Mouse (Mus musculus): Measurements from ENCODE around the gene Fbxl19. TPM values are rescaled to one million over a fixed set of nuclear protein-coding genes. Genes with fewer than 3 reads are reported as not detected.

The Fbxl19 gene
- polyA plus RNA-seq, 1 experiment from 2014 or later = 8.0 TPM

- WGBS = 3% methylated on average over 55 of the region's 66 CpGs
- peaks cover 14% of the 10 kb centered on the region for H3K4me1 ChIP-seq (replicated peaks; ENCODE audit: control insufficient read depth, insufficient read depth, low read length)
Observed at GRCm38 (mm10) chr7:127777474-127778266, 33.3 kb downstream of the Fbxl19 start.

GRCm38 (mm10) chr7:127778350-127778749 lies 34.0 kb downstream of the Fbxl19 start:
- Histone ChIP-seq H3K4me1 (replicated peaks; ENCODE audit: control insufficient read depth, insufficient read depth, low read length) (peaks cover 14% of the 10 kb centered on the region), H3K36me3 (ENCODE audit: control insufficient read depth, insufficient read depth) (peaks cover 16% of the 10 kb centered on the region), H3K9ac (replicated peaks; ENCODE audit: low read depth, low read length) (peak overlapping the region; percentile 82; the same call in 1 of the 2 replicates), H3K27ac (ENCODE audit: low read length) (no peak overlapping the region), H3K9me3 (ENCODE audit: control insufficient read depth, low read length) (no peaks in the 10 kb centered on the region), H3K4me3 (replicated peaks; ENCODE audit: low read length) (peak overlapping the region; percentile 84), H3K27me3 (replicated peaks; ENCODE audit: control insufficient read depth, insufficient read depth, low read length) (no peaks in the 10 kb centered on the region), H3K4me2 (ENCODE audit: low read length) (peak overlapping the region; percentile 89)
- no peak for ATAC-seq
- WGBS = 84% methylated on average over 4 of the region's 4 CpGs

More at GRCm38 (mm10) chr7:127777474-127778266, 33.3 kb downstream of the Fbxl19 start:
- H3K4me3 ChIP-seq (replicated peaks; ENCODE audit: low read length) = peak overlapping the region; percentile 84
- peak overlapping the region; percentile 82 for H3K9ac ChIP-seq (replicated peaks; ENCODE audit: low read depth, low read length)
- peak overlapping the region; percentile 89 for H3K4me2 ChIP-seq (ENCODE audit: low read length)
- peak; percentile 26 for ATAC-seq
- H3K9me3 ChIP-seq (ENCODE audit: control insufficient read depth, low read length) = no peaks in the 10 kb centered on the region
- H3K27ac ChIP-seq (ENCODE audit: low read length) = peak overlapping the region; percentile 98
- H3K36me3 ChIP-seq (ENCODE audit: control insufficient read depth, insufficient read depth) = peaks cover 16% of the 10 kb centered on the region
- H3K27me3 ChIP-seq (replicated peaks; ENCODE audit: control insufficient read depth, insufficient read depth, low read length) = no peaks in the 10 kb centered on the region

- Histone ChIP-seq H3K27ac (ENCODE audit: low read length) (no peak within 1 kb of the TSS), H3K9me3 (ENCODE audit: control insufficient read depth, low read length) (no peaks in the 10 kb centered on the region), H3K27me3 (replicated peaks; ENCODE audit: control insufficient read depth, insufficient read depth, low read length) (no peaks in the 10 kb centered on the region), H3K36me3 (ENCODE audit: control insufficient read depth, insufficient read depth) (peaks cover 66% of the 10 kb centered on the region), H3K9ac (replicated peaks; ENCODE audit: low read depth, low read length) (no peak within 1 kb of the TSS), H3K4me3 (replicated peaks; ENCODE audit: low read length) (no peak within 1 kb of the TSS), H3K4me1 (replicated peaks; ENCODE audit: control insufficient read depth, insufficient read depth, low read length) (no peaks in the 10 kb centered on the region), H3K4me2 (ENCODE audit: low read length) (no peak within 1 kb of the TSS)
- ATAC-seq = no peak
- 93% methylated on average over 7 of the region's 7 CpGs for WGBS
Observed at GRCm38 (mm10) chr7:127785308-127785707, 41.0 kb downstream of the Fbxl19 start, which contains the start of gene Gm49388. Gene Gm49388, plus strand, starts transcription at chr7:127785608.

DNA sequence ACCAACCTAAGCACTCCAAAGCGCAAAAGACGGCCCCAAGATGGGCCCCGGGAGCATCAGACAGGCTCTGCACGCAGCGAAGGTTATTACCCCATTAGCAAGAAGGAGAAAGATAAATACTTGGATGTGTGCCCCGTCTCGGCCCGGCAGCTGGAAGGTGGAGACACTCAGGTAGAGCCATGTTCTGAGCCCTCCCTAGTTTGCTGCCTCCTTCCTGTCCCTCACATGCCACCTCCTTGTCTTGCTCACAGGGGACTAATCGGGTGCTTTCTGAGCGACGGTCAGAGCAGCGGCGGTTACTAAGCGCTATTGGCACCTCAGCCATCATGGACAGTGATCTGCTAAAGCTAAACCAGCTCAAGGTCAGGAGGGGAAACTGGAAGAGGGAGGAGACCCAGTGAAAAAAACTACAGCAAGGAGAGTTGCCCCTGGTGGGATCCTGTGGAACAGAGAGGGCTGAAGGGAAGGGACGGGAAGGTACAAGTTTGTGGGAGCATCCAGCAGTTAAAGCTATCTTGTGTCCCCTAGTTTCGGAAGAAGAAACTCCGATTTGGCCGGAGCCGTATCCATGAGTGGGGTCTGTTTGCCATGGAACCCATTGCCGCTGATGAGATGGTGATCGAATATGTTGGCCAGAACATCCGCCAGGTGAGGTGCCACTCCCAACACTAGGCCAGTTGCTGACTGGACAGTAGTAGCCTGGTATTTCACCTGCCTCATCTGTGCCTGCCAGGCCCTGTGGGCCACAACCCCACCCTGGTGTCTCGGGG lies 52.9 kb downstream of the Fbxl19 start:
- no peak overlapping the region for H3K27ac ChIP-seq (ENCODE audit: low read length)
- no peak overlapping the region for H3K9ac ChIP-seq (replicated peaks; ENCODE audit: low read depth, low read length)
- no peak overlapping the region for H3K4me3 ChIP-seq (replicated peaks; ENCODE audit: low read length)
- H3K4me2 ChIP-seq (ENCODE audit: low read length) = no peak overlapping the region
- no peak for ATAC-seq
- H3K9me3 ChIP-seq (ENCODE audit: control insufficient read depth, low read length) = no peaks in the 10 kb centered on the region
- H3K36me3 ChIP-seq (ENCODE audit: control insufficient read depth, insufficient read depth) = peaks cover 39% of the 10 kb centered on the region
- WGBS = 94% methylated on average over 23 of the region's 23 CpGs
- no peaks in the 10 kb centered on the region for H3K27me3 ChIP-seq (replicated peaks; ENCODE audit: control insufficient read depth, insufficient read depth, low read length)
- peaks cover 9% of the 10 kb centered on the region for H3K4me1 ChIP-seq (replicated peaks; ENCODE audit: control insufficient read depth, insufficient read depth, low read length)

GRCm38 (mm10) chr7:127798591-127798990 lies 54.2 kb downstream of the Fbxl19 start:
- H3K27ac ChIP-seq (ENCODE audit: low read length) = no peak overlapping the region
- 90% methylated on average over 4 of the region's 4 CpGs for WGBS
- H3K4me1 ChIP-seq (replicated peaks; ENCODE audit: control insufficient read depth, insufficient read depth, low read length) = peaks cover 9% of the 10 kb centered on the region
- H3K9me3 ChIP-seq (ENCODE audit: control insufficient read depth, low read length) = no peaks in the 10 kb centered on the region
- no peaks in the 10 kb centered on the region for H3K27me3 ChIP-seq (replicated peaks; ENCODE audit: control insufficient read depth, insufficient read depth, low read length)
- no peak overlapping the region for H3K4me2 ChIP-seq (ENCODE audit: low read length)
- H3K4me3 ChIP-seq (replicated peaks; ENCODE audit: low read length) = no peak overlapping the region
- peaks cover 32% of the 10 kb centered on the region for H3K36me3 ChIP-seq (ENCODE audit: control insufficient read depth, insufficient read depth)
- no peak for ATAC-seq
- H3K9ac ChIP-seq (replicated peaks; ENCODE audit: low read depth, low read length) = no peak overlapping the region

GRCm38 (mm10) chr7:127799211-127799610 lies 54.9 kb downstream of the Fbxl19 start:
- no peak overlapping the region for H3K4me3 ChIP-seq (replicated peaks; ENCODE audit: low read length)
- no peak overlapping the region for H3K27ac ChIP-seq (ENCODE audit: low read length)
- no peaks in the 10 kb centered on the region for H3K9me3 ChIP-seq (ENCODE audit: control insufficient read depth, low read length)
- no peak for ATAC-seq
- H3K36me3 ChIP-seq (ENCODE audit: control insufficient read depth, insufficient read depth) = peaks cover 30% of the 10 kb centered on the region
- no peaks in the 10 kb centered on the region for H3K27me3 ChIP-seq (replicated peaks; ENCODE audit: control insufficient read depth, insufficient read depth, low read length)
- H3K4me1 ChIP-seq (replicated peaks; ENCODE audit: control insufficient read depth, insufficient read depth, low read length) = peaks cover 9% of the 10 kb centered on the region
- WGBS = 91% methylated on average over 13 of the region's 13 CpGs
- H3K9ac ChIP-seq (replicated peaks; ENCODE audit: low read depth, low read length) = no peak overlapping the region
- no peak overlapping the region for H3K4me2 ChIP-seq (ENCODE audit: low read length)

DNA sequence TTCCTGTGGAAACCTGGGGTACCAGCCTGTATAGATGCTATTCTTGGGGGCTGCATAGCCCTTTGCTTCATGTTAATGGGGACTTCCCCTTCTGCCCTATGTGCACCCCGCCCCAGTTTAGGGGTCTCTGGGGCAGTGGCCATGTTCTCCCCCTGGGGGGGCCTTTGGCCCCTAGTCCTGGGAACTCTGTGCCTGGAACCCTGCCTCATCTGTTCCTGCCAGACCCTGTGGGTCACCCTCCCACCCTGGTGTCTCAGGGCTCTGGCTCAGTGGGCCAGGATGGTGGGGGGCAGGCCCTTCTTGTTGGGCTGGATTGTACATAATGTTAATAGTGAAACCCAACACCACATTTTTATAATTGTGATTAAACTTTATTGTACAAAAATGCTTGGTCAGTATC lies 55.4 kb downstream of the Fbxl19 start:
- H3K4me3 ChIP-seq (replicated peaks; ENCODE audit: low read length) = no peak overlapping the region
- no peak overlapping the region for H3K9ac ChIP-seq (replicated peaks; ENCODE audit: low read depth, low read length)
- H3K4me2 ChIP-seq (ENCODE audit: low read length) = no peak overlapping the region
- no peak for ATAC-seq
- H3K9me3 ChIP-seq (ENCODE audit: control insufficient read depth, low read length) = no peaks in the 10 kb centered on the region
- H3K27me3 ChIP-seq (replicated peaks; ENCODE audit: control insufficient read depth, insufficient read depth, low read length) = no peaks in the 10 kb centered on the region
- peaks cover 9% of the 10 kb centered on the region for H3K4me1 ChIP-seq (replicated peaks; ENCODE audit: control insufficient read depth, insufficient read depth, low read length)
- 100% methylated on average over 1 of the region's 1 CpGs for WGBS
- no peak overlapping the region for H3K27ac ChIP-seq (ENCODE audit: low read length)
- peaks cover 29% of the 10 kb centered on the region for H3K36me3 ChIP-seq (ENCODE audit: control insufficient read depth, insufficient read depth)

DNA sequence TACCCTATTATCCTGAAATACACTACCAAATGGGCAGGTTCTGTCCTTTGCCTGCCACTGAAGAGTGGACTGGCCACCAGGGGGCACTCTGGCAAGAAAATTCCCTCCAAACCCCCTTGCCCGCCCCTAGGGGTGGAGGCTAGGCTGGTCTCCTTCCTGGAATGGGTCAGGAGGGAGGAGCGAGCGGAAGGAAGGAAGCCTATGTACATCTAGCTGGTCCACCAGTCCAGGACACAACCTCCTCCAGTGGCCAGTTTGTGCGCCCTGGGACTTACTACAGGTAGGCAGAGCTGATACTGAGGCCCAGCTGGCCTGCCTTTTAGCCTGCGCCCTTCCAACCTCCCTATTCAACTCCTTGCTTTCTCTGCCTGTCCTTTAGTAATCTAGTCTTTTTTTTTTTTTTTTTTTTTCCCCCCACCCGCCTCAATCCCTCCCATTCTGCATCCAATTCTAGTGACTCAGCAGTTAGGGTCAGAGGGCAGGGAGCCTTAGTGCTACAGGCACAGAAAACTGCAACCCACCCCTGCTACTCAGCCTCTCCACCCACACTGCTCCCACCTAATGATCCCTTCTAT lies 56.2 kb downstream of the Fbxl19 start, which contains the start of gene Hsd3b7:
Hsd3b7 (plus strand) TSS at position 170 of the 575 bp plus-strand sequence.
- Histone ChIP-seq H3K4me2 (ENCODE audit: low read length) (peak within 1 kb of the TSS; percentile 18; the same call in 1 of the 2 replicates), H3K27ac (ENCODE audit: low read length) (no peak within 1 kb of the TSS), H3K27me3 (replicated peaks; ENCODE audit: control insufficient read depth, insufficient read depth, low read length) (no peaks in the 10 kb centered on the region), H3K36me3 (ENCODE audit: control insufficient read depth, insufficient read depth) (peaks cover 23% of the 10 kb centered on the region), H3K4me1 (replicated peaks; ENCODE audit: control insufficient read depth, insufficient read depth, low read length) (peaks cover 9% of the 10 kb centered on the region), H3K4me3 (replicated peaks; ENCODE audit: low read length) (0 out of 2 replicates have a peak within 1 kb of the TSS, but pooled peaks have one; percentile 5), H3K9ac (replicated peaks; ENCODE audit: low read depth, low read length) (no peak within 1 kb of the TSS; the same call in 1 of the 2 replicates), H3K9me3 (ENCODE audit: control insufficient read depth, low read length) (no peaks in the 10 kb centered on the region)
- peak; percentile 82 for ATAC-seq
- 42% methylated on average over 4 of the region's 6 CpGs for WGBS

Data from forebrain, embryonic 16.5 days (tissue).